Mouse (Mus musculus): ENCODE measurements around the gene Olfr1320. TPM values are rescaled to one million over a fixed set of nuclear protein-coding genes. Genes with fewer than 3 reads are reported as not detected.
"Not testable (repeated sequence)": the region's sequence is repeated elsewhere in the genome, so short reads cannot be mapped to it uniquely, and the experiment has no call there.

Gene Olfr1320
- polyA plus RNA-seq (2014; fragmentation: Nextera tagmentation; extraction: Ambion mirVana), result not detected in 2 replicates

- Histone ChIP-seq H3K36me3 (ENCODE audit: control insufficient read depth, insufficient read depth, low read length) (no peaks in the 10 kb centered on the region), H3K4me2 (no peak within 1 kb of the TSS), H3K4me1 (ENCODE audit: control insufficient read depth, insufficient read depth, low read length) (no peaks in the 10 kb centered on the region), H3K9me3 (replicated peaks; ENCODE audit: control insufficient read depth, low read length) (no peaks in the 10 kb centered on the region), H3K27me3 (ENCODE audit: control insufficient read depth, insufficient read depth, low read length) (no peaks in the 10 kb centered on the region), H3K9ac (ENCODE audit: low read depth, low read length) (no peak within 1 kb of the TSS), H3K27ac (ENCODE audit: low read depth, low read length) (no peak within 1 kb of the TSS), H3K4me3 (ENCODE audit: low read depth, low read length) (no peak within 1 kb of the TSS)
- ATAC-seq (replicated peaks; ENCODE audit: insufficient number of reproducible peaks, low FRiP score, low TSS enrichment), result no peak
- 75% methylated on average over 1 of the region's 1 CpGs for WGBS (ENCODE audit: insufficient replicate concordance)
These were observed at the start of gene Olfr1320 for GRCm38 (mm10) chrX:49672033-49672432. Olfr1320 (plus strand) TSS chrX:49672333.

DNA sequence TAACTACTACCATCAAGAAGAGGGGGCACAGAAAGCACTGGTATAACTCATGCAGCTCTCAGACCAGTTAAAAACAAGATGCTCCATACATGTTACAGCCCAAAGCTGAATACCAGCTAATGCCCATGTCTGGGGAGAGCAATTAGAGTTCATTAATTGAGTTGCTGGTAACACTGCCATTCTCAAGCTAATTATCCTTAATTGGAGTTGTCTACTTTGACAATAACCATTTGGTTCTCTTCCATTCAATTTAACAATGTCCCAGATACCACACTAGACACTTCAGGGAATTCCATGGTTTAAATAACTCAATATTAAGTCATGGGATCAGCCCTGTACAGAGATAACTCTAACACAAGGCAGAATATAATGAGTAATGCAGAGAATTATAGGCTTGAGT, 44.6 kb upstream of the Olfr1320 start:
- Histone ChIP-seq H3K9ac (ENCODE audit: low read depth, low read length) (no peak overlapping the region), H3K27ac (ENCODE audit: low read depth, low read length) (no peak overlapping the region), H3K9me3 (replicated peaks; ENCODE audit: control insufficient read depth, low read length) (no peaks in the 10 kb centered on the region), H3K4me1 (ENCODE audit: control insufficient read depth, insufficient read depth, low read length) (no peaks in the 10 kb centered on the region), H3K27me3 (ENCODE audit: control insufficient read depth, insufficient read depth, low read length) (no peaks in the 10 kb centered on the region), H3K4me3 (ENCODE audit: low read depth, low read length) (no peak overlapping the region), H3K4me2 (no peak overlapping the region), H3K36me3 (ENCODE audit: control insufficient read depth, insufficient read depth, low read length) (no peaks in the 10 kb centered on the region)
- ATAC-seq (replicated peaks; ENCODE audit: insufficient number of reproducible peaks, low FRiP score, low TSS enrichment), result no peak

GRCm38 (mm10) chrX:49631195-49631594, 40.9 kb upstream of the Olfr1320 start:
- Histone ChIP-seq H3K4me3 (ENCODE audit: low read depth, low read length) (no peak overlapping the region), H3K4me1 (ENCODE audit: control insufficient read depth, insufficient read depth, low read length) (no peaks in the 10 kb centered on the region), H3K9me3 (replicated peaks; ENCODE audit: control insufficient read depth, low read length) (no peaks in the 10 kb centered on the region), H3K9ac (ENCODE audit: low read depth, low read length) (no peak overlapping the region), H3K27ac (ENCODE audit: low read depth, low read length) (no peak overlapping the region), H3K36me3 (ENCODE audit: control insufficient read depth, insufficient read depth, low read length) (no peaks in the 10 kb centered on the region), H3K27me3 (ENCODE audit: control insufficient read depth, insufficient read depth, low read length) (no peaks in the 10 kb centered on the region), H3K4me2 (no peak overlapping the region)
- WGBS (ENCODE audit: insufficient replicate concordance), result 84% methylated on average over 2 of the region's 2 CpGs
- ATAC-seq (replicated peaks; ENCODE audit: insufficient number of reproducible peaks, low FRiP score, low TSS enrichment), result no peak

- H3K27me3 ChIP-seq (ENCODE audit: control insufficient read depth, insufficient read depth, low read length); ATAC-seq (replicated peaks; ENCODE audit: insufficient number of reproducible peaks, low FRiP score, low TSS enrichment); H3K4me3 ChIP-seq (ENCODE audit: low read depth, low read length); H3K36me3 ChIP-seq (ENCODE audit: control insufficient read depth, insufficient read depth, low read length); H3K27ac ChIP-seq (ENCODE audit: low read depth, low read length); H3K4me2 ChIP-seq; H3K4me1 ChIP-seq (ENCODE audit: control insufficient read depth, insufficient read depth, low read length); H3K9ac ChIP-seq (ENCODE audit: low read depth, low read length); H3K9me3 ChIP-seq (replicated peaks; ENCODE audit: control insufficient read depth, low read length): not testable (repeated sequence)
- 79% methylated on average over 29 of the region's 29 CpGs for WGBS (ENCODE audit: insufficient replicate concordance)
These were observed 11.4 kb upstream of the Olfr1320 start for GRCm38 (mm10) chrX:49660781-49661180.

Other genes starting within 250 kb of the Olfr1320 start
- 1.3 and 2.2 TPM in 2 replicates for gene Arhgap36, start 208.4 kb upstream of the Olfr1320 start, polyA plus RNA-seq (2014; fragmentation: Nextera tagmentation; extraction: Ambion mirVana)
- gene Olfr1321, start 62.7 kb downstream of the Olfr1320 start, polyA plus RNA-seq (2014; fragmentation: Nextera tagmentation; extraction: Ambion mirVana), result not detected in 2 replicates
- gene Igsf1, start 125.4 kb downstream of the Olfr1320 start, polyA plus RNA-seq (2014; fragmentation: Nextera tagmentation; extraction: Ambion mirVana), result 3.0 and 3.8 TPM in 2 replicates
- gene Olfr1322, start 219.2 kb downstream of the Olfr1320 start, polyA plus RNA-seq (2014; fragmentation: Nextera tagmentation; extraction: Ambion mirVana), result not detected in 2 replicates